7 mouse cellular contexts compared by ENCODE assay signal in genomic region chr15:27593717-27594116, GRCm38 (mm10). TPM values are rescaled to one million over a fixed set of nuclear protein-coding genes. Genes with fewer than 3 reads are reported as not detected.
DNase-seq lines count a peak whose midpoint lies in the region; ATAC-seq and TF ChIP-seq lines count a peak whose summit lies in the region.

No protein-coding gene starts in this region.

- no peak overlapping the region for H3K4me2 ChIP-seq in forebrain, embryonic 13.5 days

- H3K27me3 ChIP-seq in forebrain, embryonic 13.5 days, result no peaks in the 10 kb centered on the region

- H3K27ac ChIP-seq in ES-E14 (ENCODE audit: insufficient read depth, low read depth, low read length, poor library complexity, severe bottlenecking), result peak overlapping the region; percentile 25; the same call in 1 of the 2 replicates
- no peak overlapping the region for H3K27ac ChIP-seq in forebrain, embryonic 13.5 days

- peak; percentile 61 to 62 for DNase-seq in layer of hippocampus, postnatal 10 days (ENCODE audit: low spot score in 2 of 2)
- DNase-seq in layer of hippocampus, adult 8-10 months (ENCODE audit: low spot score in 2 of 2), result no peak
- no peak for DNase-seq in ES-E14 (ENCODE audit: low read depth, low spot score)
- DNase-seq in adrenal gland, postnatal 10 days, result peak; percentile 47
- DNase-seq in kidney, postnatal 25 days, result peak; percentile 27 to 54
- DNase-seq in spleen, postnatal 14 days (ENCODE audit: low spot score in 2 of 2), result no peak

- no peak for ATAC-seq in forebrain, embryonic 13.5 days

- H3K4me3 ChIP-seq in ES-E14 (ENCODE audit: insufficient read depth in 1 of 2, low read depth in 1 of 2, low read length in 2 of 2, poor library complexity in 1 of 2, severe bottlenecking in 1 of 2), result no peak overlapping the region
- no peak overlapping the region for H3K4me3 ChIP-seq in forebrain, embryonic 13.5 days

- 76% methylated on average over 13 of the region's 13 CpGs for WGBS in forebrain, embryonic 13.5 days

- H3K36me3 ChIP-seq in ES-E14 (ENCODE audit: control insufficient read depth, insufficient read depth, low read length, poor library complexity, severe bottlenecking), result peaks cover 23% of the 10 kb centered on the region; the same call in 1 of the 2 replicates
- H3K36me3 ChIP-seq in forebrain, embryonic 13.5 days (ENCODE audit: poor library complexity, severe bottlenecking), result peaks cover 59% of the 10 kb centered on the region

- in situ Hi-C loops in ES-E14 (cut with MboI; ENCODE audit: low sequenced_read_pairs in 2 of 2, unreplicated experiment in 2 of 2), result loop anchor here (25.0 kb wide), 1 partner anchor 281 kb away; no protein-coding TSS in a partner anchor

- H3K4me1 ChIP-seq in ES-E14 (ENCODE audit: control insufficient read depth in 2 of 2, insufficient read depth in 2 of 2, low read length in 2 of 2, poor library complexity in 1 of 2), result peaks cover 0 to 6% of the 10 kb centered on the region in 2 experiments; a peak in 1 of 4 replicates
- peaks cover 19% of the 10 kb centered on the region for H3K4me1 ChIP-seq in forebrain, embryonic 13.5 days

- no peaks in the 10 kb centered on the region for H3K9me3 ChIP-seq in ES-E14 (ENCODE audit: control insufficient read depth, insufficient read depth, low read depth, low read length)
- no peaks in the 10 kb centered on the region for H3K9me3 ChIP-seq in forebrain, embryonic 13.5 days (replicated peaks)

- H3K9ac ChIP-seq in ES-E14 (ENCODE audit: insufficient read depth, low read depth, low read length, poor library complexity, severe bottlenecking), result no peak overlapping the region
- no peak overlapping the region for H3K9ac ChIP-seq in forebrain, embryonic 13.5 days

TF ChIP-seq in ES-E14, 5 proteins besides CTCF, POLR2A, EP300 and RAD21:
- TF ChIP-seq MAFK (IDR thresholded peaks at IDR 0.05; ENCODE audit: insufficient read depth, low read depth, low read length), result no peak
- TF ChIP-seq HCFC1 (IDR thresholded peaks at IDR 0.05; ENCODE audit: borderline replicate concordance, insufficient read depth, low read length), result no peak
- TF ChIP-seq CHD2 (IDR thresholded peaks at IDR 0.05; ENCODE audit: low read depth, low read length), result no peak
- no peak for TF ChIP-seq ZNF384 (IDR thresholded peaks at IDR 0.05; ENCODE audit: low read depth, low read length)
- TF ChIP-seq ZC3H11A (IDR thresholded peaks at IDR 0.05; ENCODE audit: borderline replicate concordance, low read depth, low read length), result no peak

RNA-seq across cellular contexts. Expression of gene Otulin, which starts 36.8 kb away (rescaled TPM):
- 10 to 100 TPM; 24.7 to 28.7 TPM for total RNA-seq in layer of hippocampus, postnatal 10 days (2021)
- total RNA-seq in layer of hippocampus, adult 8-10 months (2022), result 10 to 100 TPM; 18.4 to 25.5 (median 21.9) TPM
- 24.4 and 28.0 TPM in 2 replicates for total RNA-seq in ES-E14 (2012; rRNA removed)
- total RNA-seq in adrenal gland, postnatal 10 days (2021), result 10 to 100 TPM; 32.8 to 35.7 TPM
- 26.3 and 29.2 TPM in 2 replicates for polyA plus RNA-seq in forebrain, embryonic 13.5 days (2015; fragmentation: Nextera tagmentation; extraction: Ambion mirVana)

Comparison
In these comparisons a context has a peak if more than half of its experiments do, and no peak if none do; other contexts are left out.
1. DNase-seq: peak in layer of hippocampus, postnatal 10 days (2 of 2), adrenal gland, postnatal 10 days (single experiment) and kidney, postnatal 25 days (2 of 2); none in layer of hippocampus, adult 8-10 months (0 of 2), ES-E14 (single experiment) and spleen, postnatal 14 days (0 of 2).